Mouse (Mus musculus): Measurements from ENCODE around the gene Meis1. TPM values are rescaled to one million over a fixed set of nuclear protein-coding genes. Genes with fewer than 3 reads are reported as not detected.

The Meis1 gene
- total RNA-seq, 2 experiments from 2014 or later, result 3.5 to 8.0 TPM

DNA sequence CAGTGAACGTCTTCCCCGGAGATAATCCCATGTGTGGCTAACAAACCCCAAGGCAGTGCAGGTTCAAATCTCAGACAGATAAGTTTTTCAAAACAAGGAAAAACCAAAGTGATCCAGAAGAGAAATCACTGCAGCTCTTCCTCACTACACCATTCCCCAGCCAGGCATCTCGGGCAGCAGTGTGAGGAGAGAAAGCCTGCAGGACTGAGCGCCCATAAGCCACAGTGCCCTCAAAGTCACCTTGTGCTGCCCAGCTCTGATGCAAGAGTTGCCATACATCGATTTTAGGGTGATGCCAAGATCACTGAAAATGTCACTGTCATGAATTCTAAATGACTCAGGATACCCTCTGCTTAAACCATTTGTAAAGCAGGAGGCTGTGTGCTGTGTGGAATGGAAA, 15.7 kb downstream of the Meis1 start:
- no peak for ATAC-seq (replicated peaks; ENCODE audit: low FRiP score, poor library complexity, severe bottlenecking)

- ATAC-seq (replicated peaks; ENCODE audit: low FRiP score, poor library complexity, severe bottlenecking), result no peak
These were observed 22.0 kb downstream of the Meis1 start for GRCm38 (mm10) chr11:18996767-18997166.

- no peak for ATAC-seq (replicated peaks; ENCODE audit: low FRiP score, poor library complexity, severe bottlenecking)
These were observed 22.5 kb downstream of the Meis1 start for GRCm38 (mm10) chr11:18996289-18996688.

GRCm38 (mm10) chr11:18992796-18993195, 26.0 kb downstream of the Meis1 start:
- ATAC-seq (replicated peaks; ENCODE audit: low FRiP score, poor library complexity, severe bottlenecking), result no peak

- ATAC-seq (replicated peaks; ENCODE audit: low FRiP score, poor library complexity, severe bottlenecking), result no peak
These were observed 28.5 kb downstream of the Meis1 start for GRCm38 (mm10) chr11:18990244-18990677.

GRCm38 (mm10) chr11:18989669-18990243, 29.0 kb downstream of the Meis1 start:
- no peak for ATAC-seq (replicated peaks; ENCODE audit: low FRiP score, poor library complexity, severe bottlenecking)

DNA sequence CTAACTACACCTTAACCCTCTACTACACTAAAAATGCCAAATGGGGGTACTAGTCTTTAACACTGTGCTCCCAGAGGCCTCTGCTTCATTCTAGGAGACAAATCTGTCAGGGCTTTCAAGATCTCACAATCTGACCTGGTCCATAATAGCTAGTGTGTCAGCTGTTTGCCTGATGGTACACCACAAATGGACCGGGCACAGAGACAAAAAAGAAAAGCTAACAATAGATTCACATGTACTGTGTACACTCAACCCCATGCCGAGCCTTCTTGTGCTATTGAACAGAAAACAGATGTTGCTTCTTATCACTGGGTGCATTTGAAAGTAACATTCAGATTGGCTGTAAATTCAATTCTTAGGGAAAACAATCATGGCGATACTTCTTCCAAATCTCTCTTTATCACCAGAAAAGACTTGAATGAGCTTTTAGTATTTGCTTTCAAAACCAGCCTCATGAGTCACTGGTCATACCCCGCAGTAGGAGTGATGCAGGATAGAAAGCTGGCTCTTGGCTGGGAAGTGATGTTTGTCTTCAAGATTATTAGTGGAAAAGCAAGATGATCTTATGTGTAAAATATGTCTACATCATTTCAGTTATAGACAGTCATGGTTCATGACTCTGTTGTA, 30.0 kb downstream of the Meis1 start:
- no peak for ATAC-seq (replicated peaks; ENCODE audit: low FRiP score, poor library complexity, severe bottlenecking)

GRCm38 (mm10) chr11:18983813-18984212, 35.0 kb downstream of the Meis1 start:
- ATAC-seq (replicated peaks; ENCODE audit: low FRiP score, poor library complexity, severe bottlenecking), result no peak

DNA sequence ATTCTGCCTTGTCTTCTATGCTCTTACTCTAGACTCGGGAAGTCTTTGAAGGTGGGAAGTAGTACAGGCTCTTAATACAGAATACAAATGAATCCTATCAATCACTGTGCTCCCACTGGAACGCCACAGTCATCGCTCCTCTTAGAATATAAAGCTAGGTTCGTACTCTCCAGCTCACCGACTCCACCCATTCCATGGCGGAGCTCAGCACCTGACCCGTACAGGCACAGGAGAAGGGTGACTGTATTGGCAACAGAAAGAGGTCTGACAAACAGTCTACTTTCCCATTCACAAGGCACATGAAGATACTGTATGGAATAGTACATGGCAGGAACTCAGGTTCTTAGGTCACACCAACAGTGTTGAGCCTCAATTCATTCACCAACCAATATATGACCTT, 35.5 kb downstream of the Meis1 start:
- ATAC-seq (replicated peaks; ENCODE audit: low FRiP score, poor library complexity, severe bottlenecking), result no peak

- no peak for ATAC-seq (replicated peaks; ENCODE audit: low FRiP score, poor library complexity, severe bottlenecking)
These were observed 36.5 kb downstream of the Meis1 start for GRCm38 (mm10) chr11:18982331-18982730.

GRCm38 (mm10) chr11:18981367-18981766, 37.4 kb downstream of the Meis1 start:
- ATAC-seq (replicated peaks; ENCODE audit: low FRiP score, poor library complexity, severe bottlenecking), result no peak

DNA sequence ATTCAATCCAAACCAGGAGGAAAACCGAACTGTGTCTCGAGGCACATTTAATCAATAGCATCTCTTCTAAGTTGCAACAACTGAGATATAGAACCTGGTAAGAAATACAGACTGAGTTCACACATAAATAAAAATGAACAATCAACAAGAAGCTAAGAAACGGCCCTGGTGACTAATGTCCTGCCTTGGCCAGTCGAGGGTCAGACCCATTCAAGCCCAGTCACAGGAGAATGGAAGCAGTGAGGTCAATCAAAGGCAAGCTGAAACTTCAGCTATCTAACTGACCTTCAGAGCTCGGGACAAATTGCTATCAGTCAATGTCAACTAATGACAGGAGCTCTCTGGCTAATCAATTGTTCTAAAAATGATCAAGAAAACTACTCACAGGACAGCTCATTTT, 38.2 kb downstream of the Meis1 start:
- ATAC-seq (replicated peaks; ENCODE audit: low FRiP score, poor library complexity, severe bottlenecking), result no peak

DNA sequence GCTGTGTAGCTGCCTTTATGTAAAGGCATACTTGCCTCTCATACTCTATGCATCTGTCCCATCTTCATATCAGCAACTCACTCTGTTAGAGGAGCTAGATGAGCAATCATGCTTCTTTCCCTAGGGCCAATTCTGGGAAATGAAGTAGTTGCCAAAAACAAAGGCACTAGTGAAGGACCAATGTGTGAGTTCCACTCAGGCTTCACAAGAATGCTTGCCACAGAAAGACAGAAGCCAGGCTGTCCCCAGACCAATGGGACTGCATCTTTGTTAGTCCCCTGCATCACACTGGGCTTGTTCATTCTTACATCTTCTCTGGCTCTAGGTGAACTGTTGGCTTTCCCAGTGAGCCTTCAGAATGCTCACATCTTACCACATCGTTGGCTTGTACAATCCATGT, 43.7 kb downstream of the Meis1 start:
- no peak for ATAC-seq (replicated peaks; ENCODE audit: low FRiP score, poor library complexity, severe bottlenecking)

DNA sequence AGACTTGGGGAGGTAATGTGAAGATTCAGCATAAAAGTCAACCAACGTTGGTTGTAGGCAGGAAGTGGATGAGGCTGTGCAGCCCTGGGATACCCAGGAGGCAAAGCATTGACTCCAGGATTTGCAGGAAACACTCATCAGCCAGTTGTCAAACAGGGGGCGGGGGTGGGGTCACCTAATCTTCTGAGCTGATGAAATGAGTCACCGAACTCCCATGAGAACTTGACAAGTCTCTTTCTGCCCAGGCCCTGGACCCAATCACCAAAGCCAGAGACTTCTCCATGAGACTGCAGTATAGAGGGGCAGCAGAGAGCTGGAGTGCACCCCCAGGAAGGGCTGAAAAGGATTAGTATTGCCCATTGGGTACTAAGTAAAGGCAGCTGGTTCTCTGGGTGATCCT, 45.0 kb downstream of the Meis1 start:
- no peak for ATAC-seq (replicated peaks; ENCODE audit: low FRiP score, poor library complexity, severe bottlenecking)

DNA sequence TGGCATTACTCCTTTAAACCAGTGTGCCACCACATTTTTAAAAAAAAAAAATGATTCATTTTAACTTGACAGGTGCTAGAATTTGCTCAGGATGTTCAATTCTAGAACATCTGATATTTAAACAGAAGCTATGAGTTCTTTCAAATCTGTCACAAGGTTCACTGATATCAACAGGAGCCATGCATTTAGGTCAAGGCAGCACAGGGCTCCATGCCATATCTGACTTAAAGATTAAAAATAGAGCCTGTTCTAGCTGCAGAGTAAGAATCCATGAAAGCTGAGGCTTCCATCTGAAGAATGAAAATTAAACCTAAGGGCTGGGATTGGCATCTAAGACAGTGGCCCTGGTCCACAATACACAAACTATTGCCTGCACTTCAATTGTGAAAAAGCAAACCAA, 45.8 kb downstream of the Meis1 start:
- no peak for ATAC-seq (replicated peaks; ENCODE audit: low FRiP score, poor library complexity, severe bottlenecking)

DNA sequence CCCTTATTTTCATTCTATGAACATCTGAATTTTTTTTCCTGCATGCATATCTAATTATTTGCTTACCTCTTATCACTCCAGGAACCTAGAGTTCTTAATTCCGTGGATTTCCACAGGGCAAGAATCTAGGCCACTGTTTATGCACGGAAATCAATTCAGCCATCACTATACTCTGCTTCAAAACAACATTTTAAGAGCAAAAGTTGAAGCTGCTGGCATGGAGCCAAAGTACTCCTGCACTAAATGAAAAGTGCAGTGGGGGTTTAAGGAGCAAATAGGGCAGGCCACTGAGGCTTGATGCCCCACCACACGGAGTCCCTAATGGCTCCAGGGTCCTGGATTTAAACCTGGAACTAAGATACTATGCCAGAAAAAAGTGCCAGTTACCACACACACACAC, 47.2 kb downstream of the Meis1 start:
- no peak for ATAC-seq (replicated peaks; ENCODE audit: low FRiP score, poor library complexity, severe bottlenecking)

DNA sequence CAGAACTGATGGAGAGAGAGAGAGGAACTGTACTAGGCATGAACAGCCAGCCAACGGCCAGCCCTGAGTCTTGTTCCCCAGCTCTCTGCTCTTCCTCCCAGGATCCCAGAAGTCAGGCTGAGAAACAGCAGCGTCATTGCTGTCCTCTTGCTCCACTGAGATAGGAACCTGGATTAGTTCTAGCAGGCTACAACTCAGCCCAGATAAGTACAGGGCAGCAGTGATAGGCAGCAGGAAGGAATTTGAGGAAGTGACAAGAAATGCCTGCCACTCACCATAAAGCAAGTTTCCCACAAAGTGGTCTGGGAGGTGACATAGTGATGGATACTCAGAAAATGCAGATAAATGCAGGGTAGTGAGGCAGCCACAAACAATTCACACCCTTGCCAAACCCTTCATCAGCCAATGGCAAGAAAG, 48.9 kb downstream of the Meis1 start:
- no peak for ATAC-seq (replicated peaks; ENCODE audit: low FRiP score, poor library complexity, severe bottlenecking)

- ATAC-seq (replicated peaks; ENCODE audit: low FRiP score, poor library complexity, severe bottlenecking), result no peak
These were observed 54.4 kb downstream of the Meis1 start for GRCm38 (mm10) chr11:18964418-18964817.

DNA sequence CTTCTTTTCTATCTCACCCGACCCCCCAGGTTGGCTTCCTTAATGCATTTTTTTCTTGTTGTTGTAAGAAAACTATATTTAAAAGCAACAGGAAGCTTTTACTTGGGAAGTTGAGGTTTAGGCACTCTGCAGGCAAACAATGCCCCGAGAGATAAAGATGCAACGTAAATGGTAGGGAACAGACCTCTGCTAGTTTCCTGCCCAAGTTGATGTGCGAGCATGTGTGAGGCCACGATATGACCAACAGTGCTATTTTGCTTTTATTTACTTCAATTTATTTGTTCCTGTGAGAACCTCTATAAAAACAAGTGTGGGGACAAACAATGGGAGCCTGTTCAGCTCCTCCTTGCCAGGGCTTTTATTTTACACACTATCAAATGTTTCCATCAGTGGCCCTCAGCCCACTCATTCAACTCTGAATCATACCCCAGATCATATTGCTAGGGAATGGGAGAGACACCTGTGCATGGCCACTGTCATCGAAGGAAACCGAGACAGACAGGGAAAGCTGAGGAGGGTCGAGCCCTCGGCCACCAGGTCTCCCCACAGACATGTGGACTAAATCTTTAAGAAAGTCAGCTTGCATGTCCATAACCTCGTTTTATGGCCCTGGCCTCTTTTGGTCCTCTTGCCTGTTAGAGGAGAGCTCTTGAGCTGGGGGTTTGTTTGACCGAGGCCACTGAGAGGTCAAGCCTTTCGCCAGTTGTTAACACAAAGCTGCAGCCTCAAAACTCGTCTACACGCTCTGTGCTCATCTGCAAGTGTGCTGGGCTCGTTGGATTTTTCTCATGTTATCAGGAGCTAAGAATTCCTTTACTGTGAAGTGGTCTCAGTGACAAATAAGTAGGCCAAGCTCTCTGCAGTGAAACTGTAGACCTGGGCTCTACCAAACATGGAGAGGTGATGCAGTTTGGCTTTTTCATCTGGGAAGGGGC, 55.3 kb downstream of the Meis1 start:
- ATAC-seq (replicated peaks; ENCODE audit: low FRiP score, poor library complexity, severe bottlenecking), result no peak

GRCm38 (mm10) chr11:18959465-18959864, 59.3 kb downstream of the Meis1 start:
- ATAC-seq (replicated peaks; ENCODE audit: low FRiP score, poor library complexity, severe bottlenecking), result no peak
